Mouse (Mus musculus): ENCODE data around the gene Naif1.
"Not testable (repeated sequence)": the region's sequence is repeated elsewhere in the genome, so short reads cannot be mapped to it uniquely, and the experiment has no call there.

Naif1 gene

GRCm38 (mm10) chr2:32454633-32455032 is 4.4 kb downstream of the Naif1 start:
- in situ Hi-C loops (cut with MboI, MseI), result no loop called here

- in situ Hi-C loops (cut with MboI, MseI), result no loop called here
Observed at GRCm38 (mm10) chr2:32455101-32455500, 4.8 kb downstream of the Naif1 start.

GRCm38 (mm10) chr2:32458300-32458699 is 8.0 kb downstream of the Naif1 start:
- in situ Hi-C loops (cut with MboI, MseI), result no loop called here

- in situ Hi-C loops (cut with MboI, MseI), result no loop called here
Observed at GRCm38 (mm10) chr2:32459657-32460056, 9.4 kb downstream of the Naif1 start.

GRCm38 (mm10) chr2:32463773-32464172 is 13.5 kb downstream of the Naif1 start:
- in situ Hi-C loops (cut with MboI, MseI), result no loop called here

- in situ Hi-C loops (cut with MboI, MseI), result no loop called here
Observed at GRCm38 (mm10) chr2:32464212-32464891, 14.1 kb downstream of the Naif1 start.

GRCm38 (mm10) chr2:32471001-32471680 is 20.9 kb downstream of the Naif1 start:
- in situ Hi-C loops (cut with MboI, MseI), result no loop called here

GRCm38 (mm10) chr2:32471681-32472061 is 21.4 kb downstream of the Naif1 start:
- in situ Hi-C loops (cut with MboI, MseI), result no loop called here

- in situ Hi-C loops (cut with MboI, MseI), result not testable (repeated sequence)
Observed at GRCm38 (mm10) chr2:32475361-32475760, 25.1 kb downstream of the Naif1 start.

- in situ Hi-C loops (cut with MboI, MseI), result no loop called here
Observed at GRCm38 (mm10) chr2:32482351-32482750, 32.1 kb downstream of the Naif1 start.

GRCm38 (mm10) chr2:32483179-32483875 is 33.1 kb downstream of the Naif1 start:
- in situ Hi-C loops (cut with MboI, MseI), result no loop called here

GRCm38 (mm10) chr2:32484933-32485332 is 34.7 kb downstream of the Naif1 start:
- in situ Hi-C loops (cut with MboI, MseI), result loop anchor here (5.0 kb wide), 2 partner anchors 77 to 83 kb away; no protein-coding TSS in a partner anchor

- in situ Hi-C loops (cut with MboI, MseI), result loop anchor here (5.0 kb wide), 2 partner anchors 77 to 83 kb away; no protein-coding TSS in a partner anchor
Observed at GRCm38 (mm10) chr2:32485751-32486150, 35.5 kb downstream of the Naif1 start.

- in situ Hi-C loops (cut with MboI, MseI), result loop anchor here (5.0 kb wide), 2 partner anchors 76 to 84 kb away; no protein-coding TSS in a partner anchor
Observed at GRCm38 (mm10) chr2:32486155-32486554, 35.9 kb downstream of the Naif1 start.

- in situ Hi-C loops (cut with MboI, MseI), result loop anchor here (5.0 kb wide), 2 partner anchors 75 to 85 kb away; no protein-coding TSS in a partner anchor
Observed at GRCm38 (mm10) chr2:32487124-32487623, 36.9 kb downstream of the Naif1 start.

GRCm38 (mm10) chr2:32488679-32489078 is 38.4 kb downstream of the Naif1 start:
- in situ Hi-C loops (cut with MboI, MseI), result loop anchor here (5.0 kb wide), 2 partner anchors 74 to 86 kb away; no protein-coding TSS in a partner anchor

GRCm38 (mm10) chr2:32490730-32491129 is 40.5 kb downstream of the Naif1 start:
- in situ Hi-C loops (cut with MboI, MseI), result not testable (repeated sequence)

- in situ Hi-C loops (cut with MboI, MseI), result no loop called here
Observed at GRCm38 (mm10) chr2:32492661-32493060, 42.4 kb downstream of the Naif1 start.

- in situ Hi-C loops (cut with MboI, MseI), result no loop called here
Observed at GRCm38 (mm10) chr2:32493301-32493701, 43.0 kb downstream of the Naif1 start.

- in situ Hi-C loops (cut with MboI, MseI), result no loop called here
Observed at GRCm38 (mm10) chr2:32494522-32494921, 44.3 kb downstream of the Naif1 start.

- in situ Hi-C loops (cut with MboI, MseI), result no loop called here
Observed at GRCm38 (mm10) chr2:32495185-32495726, 45.0 kb downstream of the Naif1 start.

GRCm38 (mm10) chr2:32496190-32496589 is 45.9 kb downstream of the Naif1 start:
- in situ Hi-C loops (cut with MboI, MseI), result no loop called here
